Mouse (Mus musculus) liver, embryonic 14.5 days (tissue): ENCODE measurements around the gene Iqcf5. TPM values are rescaled to one million over a fixed set of nuclear protein-coding genes. Genes with fewer than 3 reads are reported as not detected.
A peak's percentile ranks its signal among the peaks of the same experiment; 100 is the strongest.

Experiments
- ATAC-seq: fragments of 200-750 bp; cut with Nextera tagmentation; 2 replicates; pipeline ENCODE4 v1.8.0; 2017; ENCODE audit warnings: moderate number of reproducible peaks, mild to moderate bottlenecking, moderate library complexity; ENCODE audit not compliant: insufficient read depth
- DNase-seq, 3 experiments: peaks; one replicate each; pipeline ENCODE4 v3.0.0-alpha.2; 2012 to 2013; ENCODE audit warnings: low read depth in 3 of 3, low spot score in 3 of 3
- H3K27ac ChIP-seq: fragments of 300-500 bp; sonication (generic); 2 replicates; pipeline ENCODE4 v1.5.1; 2014; ENCODE audit warnings: moderate library complexity, mild to moderate bottlenecking, control low read depth, inconsistent platforms
- H3K27me3 ChIP-seq: fragments of 300-500 bp; sonication (generic); 2 replicates; pipeline ENCODE4 v1.6.1; 2014; ENCODE audit warnings: mild to moderate bottlenecking, low read length, moderate library complexity; ENCODE audit not compliant: control insufficient read depth, insufficient read depth
- H3K36me3 ChIP-seq: fragments of 300-500 bp; sonication (generic); replicated peaks from 2 replicates; pipeline ENCODE4 v1.6.1; 2014; ENCODE audit warnings: low read depth; ENCODE audit not compliant: control insufficient read depth, insufficient read depth
- H3K4me1 ChIP-seq, 2 experiments: fragments of 200-500 bp in 1 of 2; fragments of 300-500 bp in 1 of 2; sonication (generic) in 1 of 2; replicated peaks; 2 replicates each; pipeline ENCODE4 v1.6.1; 2012 to 2014; ENCODE audit warnings: antibody characterized with exemption in 1 of 2, inconsistent platforms in 1 of 2, low read length in 1 of 2; ENCODE audit not compliant: control insufficient read depth in 2 of 2, insufficient read depth in 2 of 2
- H3K4me2 ChIP-seq: fragments of 300-500 bp; sonication (generic); 2 replicates; pipeline ENCODE4 v1.6.1; 2014; ENCODE audit warnings: low read depth, mild to moderate bottlenecking, control low read depth, moderate library complexity
- H3K4me3 ChIP-seq, 2 experiments: fragments of 200-500 bp in 1 of 2; fragments of 300-500 bp in 1 of 2; sonication (generic) in 1 of 2; 2 replicates each; pipeline ENCODE4 v1.5.1; 2012 to 2014; ENCODE audit warnings: low read depth in 2 of 2, low read length in 2 of 2, mild to moderate bottlenecking in 2 of 2, control low read depth in 1 of 2, inconsistent platforms in 1 of 2, moderate library complexity in 1 of 2; ENCODE audit not compliant: insufficient read depth in 1 of 2
- H3K9ac ChIP-seq: fragments of 300-500 bp; sonication (generic); replicated peaks from 2 replicates; pipeline ENCODE4 v1.6.1; 2014; ENCODE audit warnings: mild to moderate bottlenecking, control low read depth, moderate library complexity
- H3K9me3 ChIP-seq: fragments of 300-500 bp; sonication (generic); 2 replicates; pipeline ENCODE4 v1.6.1; 2016; ENCODE audit warnings: low read length, mixed read lengths; ENCODE audit not compliant: control insufficient read depth
- CTCF ChIP-seq: IDR thresholded peaks from 2 replicates; pipeline ENCODE4 v1.5.1; 2016; ENCODE audit warnings: antibody characterized with exemption, low read depth, control low read depth
- EP300 ChIP-seq: IDR thresholded peaks from 2 replicates; pipeline ENCODE4 v1.6.1; 2016; ENCODE audit warnings: antibody characterized with exemption, low read depth
- WGBS: fragments of 180-500 bp; shearing (Covaris S2); extraction: QIAGEN DNeasy Blood & Tissue Kit; methylation state at CpG from one replicate; pipeline ENCODE4 v1.1.7; 2014; ENCODE audit not compliant: insufficient replicate concordance; 5-methylcytosine and 5-hydroxymethylcytosine counted together
- polyA plus RNA-seq, 2 experiments: library from polyadenylated mRNA; depleted of rRNA in 1 of 2; stranded (reverse) in 1 of 2; unstranded in 1 of 2; fragments of >200 nt; fragmentation: Nextera tagmentation in 1 of 2; extraction: Ambion mirVana in 1 of 2; gene quantifications; 2 replicates each; pipeline versions ENCODE4 v1.2.1 to v1.2.3; 2012 to 2014

Iqcf5 gene
- polyA plus RNA-seq, 2 experiments, result not detected

- Histone ChIP-seq H3K4me1 (peaks cover 6 to 11% of the 10 kb centered on the region in 2 experiments; a peak in 3 of 4 replicates), H3K4me3 (no peak overlapping the region), H3K9ac (no peak overlapping the region), H3K36me3 (no peaks in the 10 kb centered on the region), H3K4me2 (no peak overlapping the region), H3K27me3 (no peaks in the 10 kb centered on the region), H3K9me3 (no peaks in the 10 kb centered on the region), H3K27ac (no peak overlapping the region)
- ATAC-seq, result no peak
- no peak for DNase-seq
- 72% methylated on average over 16 of the region's 16 CpGs for WGBS
- TF ChIP-seq EP300 (no peak), CTCF (no peak)
These were observed 41.2 kb upstream of the Iqcf5 start for GRCm38 (mm10) chr9:106473081-106473752.

- peaks cover 6 to 12% of the 10 kb centered on the region in 2 experiments; a peak in 3 of 4 replicates for H3K4me1 ChIP-seq
- no peaks in the 10 kb centered on the region for H3K9me3 ChIP-seq
- H3K36me3 ChIP-seq, result no peaks in the 10 kb centered on the region
- no peak for DNase-seq
- H3K9ac ChIP-seq, result no peak overlapping the region
- WGBS, result 53% methylated on average over 5 of the region's 5 CpGs
- no peak overlapping the region for H3K27ac ChIP-seq
- TF ChIP-seq CTCF, result no peak
- no peak for TF ChIP-seq EP300
- H3K4me3 ChIP-seq, result no peak overlapping the region
- ATAC-seq, result no peak
- H3K4me2 ChIP-seq, result no peak overlapping the region
- H3K27me3 ChIP-seq, result no peaks in the 10 kb centered on the region
These were observed 40.6 kb upstream of the Iqcf5 start for GRCm38 (mm10) chr9:106473753-106474105.

- H3K9ac ChIP-seq, result no peak overlapping the region
- no peaks in the 10 kb centered on the region for H3K27me3 ChIP-seq
- H3K9me3 ChIP-seq, result no peaks in the 10 kb centered on the region
- no peaks in the 10 kb centered on the region for H3K36me3 ChIP-seq
- DNase-seq (peak in 2 of 3 experiments; percentile 40 to 44), ATAC-seq (no peak)
- WGBS, result 4% methylated on average over 6 of the region's 6 CpGs
- H3K27ac ChIP-seq, result no peak overlapping the region
- no peak overlapping the region for H3K4me3 ChIP-seq
- H3K4me2 ChIP-seq, result no peak overlapping the region
- TF ChIP-seq EP300, result no peak
- peak; percentile 86 for TF ChIP-seq CTCF
- peaks cover 6 to 12% of the 10 kb centered on the region in 2 experiments; a peak in 3 of 4 replicates for H3K4me1 ChIP-seq
These were observed 39.9 kb upstream of the Iqcf5 start for GRCm38 (mm10) chr9:106474456-106474855.

GRCm38 (mm10) chr9:106475046-106475445 is 39.3 kb upstream of the Iqcf5 start:
- Histone ChIP-seq H3K4me1 (peaks cover 6 to 12% of the 10 kb centered on the region in 2 experiments; a peak in 3 of 4 replicates), H3K36me3 (no peaks in the 10 kb centered on the region), H3K9me3 (no peaks in the 10 kb centered on the region), H3K27me3 (no peaks in the 10 kb centered on the region), H3K4me3 (no peak overlapping the region), H3K4me2 (no peak overlapping the region), H3K9ac (no peak overlapping the region), H3K27ac (no peak overlapping the region)
- 61% methylated on average over 7 of the region's 7 CpGs for WGBS
- ATAC-seq, result no peak
- TF ChIP-seq EP300 (no peak), CTCF (no peak)
- no peak for DNase-seq

- Histone ChIP-seq H3K36me3 (no peaks in the 10 kb centered on the region), H3K4me1 (peaks cover 6 to 12% of the 10 kb centered on the region in 2 experiments; a peak in 3 of 4 replicates), H3K27ac (no peak within 1 kb of the TSS), H3K4me3 (peak within 1 kb of the TSS in 1 of 2 experiments; percentile 25; a peak in 2 of 4 replicates), H3K9ac (no peak within 1 kb of the TSS), H3K9me3 (no peaks in the 10 kb centered on the region), H3K4me2 (peak within 1 kb of the TSS; percentile 92), H3K27me3 (no peaks in the 10 kb centered on the region)
- DNase-seq, result no peak
- TF ChIP-seq CTCF (no peak), EP300 (no peak)
- no peak for ATAC-seq
- WGBS, result 68% methylated on average over 10 of the region's 10 CpGs
These were observed 38.7 kb upstream of the Iqcf5 start, which contains the start of gene Rrp9 for GRCm38 (mm10) chr9:106475663-106476001. Rrp9 (plus strand) TSS chr9:106475963.
